Mouse (Mus musculus) cerebellum, adult 11-12 months (tissue): ENCODE measurements at regions not wholly inside any gene's neighbourhood (a gene's known extent, or its start where the extent isn't known, plus 50 kb on each side); places are given as distances from the start of the nearest gene placed in this dataset.

Experiments
- DNase-seq: peaks from one replicate; pipeline ENCODE4 v3.0.0; 2022

GRCm38 (mm10) chr11:48098063-48098462 lies 109.3 kb upstream of the Sgcd start:
- DNase-seq, result no peak

DNA sequence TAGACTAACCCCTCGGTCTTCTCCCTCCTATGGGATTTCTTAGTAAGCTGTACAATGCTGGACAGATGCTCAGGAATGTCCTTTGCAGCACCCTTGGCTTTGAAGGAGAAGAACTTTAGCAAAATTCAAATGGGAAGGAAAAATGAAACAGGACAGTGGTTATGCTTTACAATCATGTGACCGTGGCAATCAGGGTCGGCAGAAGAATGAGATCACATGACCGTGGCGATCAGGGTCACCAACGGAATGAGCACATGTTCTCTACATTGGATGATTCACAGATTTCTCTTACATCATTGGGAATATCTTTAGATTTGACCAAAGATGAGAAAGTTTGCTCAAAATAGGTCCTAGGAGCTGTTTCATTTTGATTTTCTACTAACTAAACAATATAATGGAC lies 108.7 kb upstream of the Sgcd start:
- no peak for DNase-seq

GRCm38 (mm10) chr11:48067072-48067471 lies 78.3 kb upstream of the Sgcd start:
- no peak for DNase-seq

DNA sequence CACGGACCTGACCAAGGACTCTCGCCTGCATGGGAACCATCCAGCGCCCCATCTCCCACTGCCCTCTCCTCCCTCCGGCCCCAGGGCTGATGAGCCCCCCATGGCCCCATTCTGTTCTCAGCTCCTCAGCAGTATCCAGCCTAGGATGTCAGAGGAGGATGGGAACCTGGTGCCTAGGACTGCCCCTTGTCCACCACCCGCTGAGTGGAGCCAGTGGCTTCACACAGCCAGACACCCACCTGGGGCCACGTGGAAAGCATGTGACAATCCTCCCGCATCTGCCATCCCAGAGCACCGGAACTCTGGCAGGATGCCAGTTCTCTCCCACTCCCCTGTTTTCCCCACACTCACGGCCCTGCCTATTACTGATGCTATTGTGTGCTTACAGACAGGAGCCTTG lies 75.0 kb upstream of the Sgcd start:
- no peak for DNase-seq

- DNase-seq, result no peak
Measured at GRCm38 (mm10) chr11:48061501-48061900, 72.7 kb upstream of the Sgcd start.

DNA sequence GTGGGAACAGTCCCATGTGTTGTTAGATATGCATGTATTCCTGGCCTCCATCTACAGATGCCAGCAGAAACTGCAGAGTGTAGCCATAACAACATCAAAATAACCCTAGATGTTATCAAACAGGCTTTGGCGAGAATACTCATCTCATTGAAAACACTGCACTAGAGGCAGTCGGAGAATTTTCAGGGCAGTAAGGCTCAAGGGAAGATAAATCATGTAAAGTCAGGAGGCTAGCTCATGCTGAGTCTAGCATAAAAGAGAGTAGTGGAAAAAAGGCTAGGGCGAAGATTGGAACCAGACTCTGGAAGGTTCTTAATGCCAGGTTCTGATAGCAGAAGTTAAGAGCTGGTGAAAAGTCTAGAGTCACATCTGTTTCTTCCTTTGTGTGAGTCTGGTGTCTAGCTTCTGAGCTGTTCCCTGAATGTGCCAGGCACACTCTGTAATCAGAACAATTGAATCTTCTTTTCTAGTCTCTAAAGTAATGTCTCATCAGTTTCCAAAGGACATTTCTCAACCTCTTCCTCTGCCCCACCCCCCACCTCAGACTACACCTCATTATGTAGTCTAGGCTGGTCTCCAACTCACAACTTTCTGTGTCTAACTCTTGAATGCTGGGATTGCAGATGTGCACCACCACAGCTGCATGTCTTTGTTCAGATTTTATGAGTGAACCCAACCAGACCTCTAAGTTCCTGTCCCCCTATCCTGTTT lies 62.5 kb upstream of the Sgcd start:
- DNase-seq, result no peak

DNA sequence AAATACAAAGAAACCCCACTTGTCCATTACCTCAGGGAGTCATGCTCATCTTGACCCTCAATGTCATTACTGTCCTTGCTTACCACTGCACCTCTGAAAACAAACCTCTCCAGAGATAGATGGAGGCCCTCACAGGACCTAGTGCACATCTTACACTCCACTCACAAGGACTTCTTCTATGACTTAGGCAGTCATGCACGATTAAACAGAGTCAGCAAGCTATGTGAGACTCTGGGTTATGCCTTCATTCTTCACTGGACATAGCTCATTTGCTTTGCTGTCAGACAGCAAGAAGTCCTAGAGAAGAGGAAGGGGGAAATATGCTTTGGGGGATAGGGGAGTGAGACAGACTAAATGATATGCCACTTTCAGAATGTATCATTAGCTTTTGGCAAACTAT lies 59.5 kb upstream of the Sgcd start:
- DNase-seq, result no peak
